ENCODE assay signal across 17 mouse cellular contexts in genomic region chr15:87635272-87635671, GRCm38 (mm10).
"Had no signal": no experiment of that assay in that cellular context is flagged by ENCODE, and none has a peak within 500 bp of the region (broad histone marks: within the 10 kb centered on the region; RNA-seq: fewer than 3 reads in every experiment).

No protein-coding gene starts in this region.

- ATAC-seq: inflammation-experienced regulatory T-cells, adult 6 months; intestine, embryonic 15.5 days; intestine, postnatal 0 days; liver, postnatal 0 days had no signal

- DNase-seq: gastrocnemius, adult 2 months; gastrocnemius, postnatal 10 days; gastrocnemius, postnatal 25 days; heart, adult 18-20 months; heart, postnatal 10 days; heart, postnatal 4 days; kidney, adult 18-20 months; kidney, adult 8-10 months; kidney, postnatal 10 days; kidney, postnatal 25 days; kidney, postnatal 4 days; liver; liver, embryonic 13.5 days; liver, postnatal 0 days had no signal
